Mouse (Mus musculus) G1E (cell line): Measurements from ENCODE around the gene Btbd9. TPM values are rescaled to one million over a fixed set of nuclear protein-coding genes. Genes with fewer than 3 reads are reported as not detected.

ENCODE experiments used
- ATAC-seq: 2 replicates; pipeline ENCODE4 v1.8.0; 2016; ENCODE audit warnings: mild to moderate bottlenecking; ENCODE audit not compliant: insufficient number of reproducible peaks, poor library complexity, low FRiP score, severe bottlenecking; ENCODE audit errors: extremely low read depth
- DNase-seq: peaks from one replicate; pipeline ENCODE4 v3.0.0; 2012; ENCODE audit warnings: low spot score
- H3K27me3 ChIP-seq: 2 replicates; pipeline ENCODE4 v1.6.1; 2012; ENCODE audit warnings: mild to moderate bottlenecking, low read length, inconsistent platforms; ENCODE audit not compliant: insufficient read depth
- H3K36me3 ChIP-seq: replicated peaks from 2 replicates; pipeline ENCODE3; 2012; ENCODE audit warnings: mild to moderate bottlenecking, inconsistent platforms
- H3K4me1 ChIP-seq: 2 replicates; pipeline ENCODE4 v1.6.1; 2012; ENCODE audit warnings: low read depth, low read length, inconsistent platforms, mixed read lengths; ENCODE audit not compliant: insufficient read depth
- H3K4me3 ChIP-seq: 2 replicates; pipeline ENCODE4 v1.5.1; 2012; ENCODE audit warnings: low read depth, mild to moderate bottlenecking, inconsistent platforms, low read length, moderate library complexity, mixed read lengths
- H3K9me3 ChIP-seq: replicated peaks from 2 replicates; pipeline ENCODE4 v1.6.1; 2012; ENCODE audit warnings: inconsistent platforms
- CTCF ChIP-seq: IDR thresholded peaks from 2 replicates; pipeline ENCODE4 v1.5.1; 2012; ENCODE audit warnings: low read depth, low read length, inconsistent platforms, mixed read lengths
- GATA1 ChIP-seq: IDR thresholded peaks from 2 replicates; pipeline ENCODE4 v1.6.1; 2012; ENCODE audit warnings: borderline replicate concordance, low read length, inconsistent platforms, mixed read lengths
- GATA2 ChIP-seq: IDR thresholded peaks from 2 replicates; pipeline ENCODE4 v1.6.1; 2012; ENCODE audit warnings: low read depth, low read length, inconsistent platforms, borderline replicate concordance
- POLR2AphosphoS5 ChIP-seq: IDR thresholded peaks from 2 replicates; pipeline ENCODE4 v1.6.1; 2012; ENCODE audit warnings: low read depth, low read length, inconsistent platforms; ENCODE audit not compliant: insufficient replicate concordance
- TAL1 ChIP-seq: conservative IDR thresholded peaks from 2 replicates; pipeline ENCODE4 v1.6.1; 2012; ENCODE audit warnings: low read depth, low read length, inconsistent platforms, mixed read lengths
- polyA plus RNA-seq: library from polyadenylated mRNA; stranded (reverse); fragments of >175 nt; gene quantifications from 2 replicates; pipeline ENCODE4 v1.2.3, GENCODE M21; 2012
- total RNA-seq, 2 experiments: library from RNA; stranded (forward) in 1 of 2; stranded (reverse) in 1 of 2; fragments of 200-1000 nt in 1 of 2; fragments of >200 nt in 1 of 2; fragmentation: Nextera tagmentation in 1 of 2; gene quantifications; 2 replicates each; pipeline ENCODE4 v1.2.3; 2014 to 2017

Btbd9 gene
- total and polyA plus RNA-seq, 3 experiments = 33.6 to 68.4 (median 57.5) TPM

GRCm38 (mm10) chr17:30564971-30565370 is 11.3 kb downstream of the Btbd9 start:
- Histone ChIP-seq H3K4me3 (no peak overlapping the region), H3K9me3 (no peaks in the 10 kb centered on the region), H3K36me3 (peaks cover 4% of the 10 kb centered on the region), H3K27me3 (no peaks in the 10 kb centered on the region), H3K4me1 (peaks cover 2% of the 10 kb centered on the region)
- DNase-seq = no peak
- TF ChIP-seq GATA2 (no peak), GATA1 (no peak), POLR2AphosphoS5 (no peak), CTCF (no peak), TAL1 (no peak)
- ATAC-seq = no peak

GRCm38 (mm10) chr17:30564407-30564806 is 11.9 kb downstream of the Btbd9 start:
- peaks cover 4% of the 10 kb centered on the region for H3K36me3 ChIP-seq
- H3K4me1 ChIP-seq = peaks cover 3% of the 10 kb centered on the region; the same call in 1 of the 2 replicates
- TF ChIP-seq GATA2 = no peak
- no peak for TF ChIP-seq CTCF
- no peak for TF ChIP-seq TAL1
- no peak for TF ChIP-seq GATA1
- TF ChIP-seq POLR2AphosphoS5 = no peak
- no peak for DNase-seq
- ATAC-seq = no peak
- H3K27me3 ChIP-seq = no peaks in the 10 kb centered on the region
- no peaks in the 10 kb centered on the region for H3K9me3 ChIP-seq
- H3K4me3 ChIP-seq = no peak overlapping the region

GRCm38 (mm10) chr17:30563484-30564075 is 12.7 kb downstream of the Btbd9 start:
- no peak for ATAC-seq
- H3K4me3 ChIP-seq = no peak overlapping the region
- H3K9me3 ChIP-seq = no peaks in the 10 kb centered on the region
- H3K27me3 ChIP-seq = no peaks in the 10 kb centered on the region
- no peak for DNase-seq
- peaks cover 4% of the 10 kb centered on the region for H3K36me3 ChIP-seq
- H3K4me1 ChIP-seq = peaks cover 4% of the 10 kb centered on the region; the same call in 1 of the 2 replicates
- TF ChIP-seq GATA2 (no peak), TAL1 (no peak), POLR2AphosphoS5 (no peak), GATA1 (no peak), CTCF (no peak)

GRCm38 (mm10) chr17:30562770-30563169 is 13.5 kb downstream of the Btbd9 start:
- no peak for ATAC-seq
- peaks cover 9% of the 10 kb centered on the region for H3K36me3 ChIP-seq
- no peak for TF ChIP-seq POLR2AphosphoS5
- TF ChIP-seq TAL1 = no peak
- TF ChIP-seq GATA2 = no peak
- no peak for TF ChIP-seq GATA1
- TF ChIP-seq CTCF = no peak

GRCm38 (mm10) chr17:30559536-30559935 is 16.8 kb downstream of the Btbd9 start:
- DNase-seq (peak; percentile 67), ATAC-seq (peak; percentile 64)
- Histone ChIP-seq H3K27me3 (no peaks in the 10 kb centered on the region), H3K36me3 (peaks cover 15% of the 10 kb centered on the region), H3K4me3 (no peak overlapping the region), H3K4me1 (peaks cover 4% of the 10 kb centered on the region; the same call in 1 of the 2 replicates), H3K9me3 (no peaks in the 10 kb centered on the region)
- TF ChIP-seq CTCF (peak; percentile 87), POLR2AphosphoS5 (no peak)

More at GRCm38 (mm10) chr17:30562770-30563169, 13.5 kb downstream of the Btbd9 start:
- no peak for DNase-seq
- H3K9me3 ChIP-seq = no peaks in the 10 kb centered on the region
- no peaks in the 10 kb centered on the region for H3K27me3 ChIP-seq
- peaks cover 4% of the 10 kb centered on the region; the same call in 1 of the 2 replicates for H3K4me1 ChIP-seq
- H3K4me3 ChIP-seq = no peak overlapping the region

- H3K4me1 ChIP-seq = peaks cover 4% of the 10 kb centered on the region; the same call in 1 of the 2 replicates
Observed at GRCm38 (mm10) chr17:30558623-30559022, 17.7 kb downstream of the Btbd9 start.

More at GRCm38 (mm10) chr17:30558623-30559022, 17.7 kb downstream of the Btbd9 start:
- peaks cover 15% of the 10 kb centered on the region for H3K36me3 ChIP-seq
- H3K27me3 ChIP-seq = no peaks in the 10 kb centered on the region
- DNase-seq (no peak), ATAC-seq (no peak)
- H3K9me3 ChIP-seq = no peaks in the 10 kb centered on the region
- TF ChIP-seq TAL1 (no peak), GATA2 (no peak), CTCF (no peak), POLR2AphosphoS5 (no peak), GATA1 (no peak)
- H3K4me3 ChIP-seq = no peak overlapping the region
